22 mouse cellular contexts compared by ENCODE assay signal in the genomic region with DNA sequence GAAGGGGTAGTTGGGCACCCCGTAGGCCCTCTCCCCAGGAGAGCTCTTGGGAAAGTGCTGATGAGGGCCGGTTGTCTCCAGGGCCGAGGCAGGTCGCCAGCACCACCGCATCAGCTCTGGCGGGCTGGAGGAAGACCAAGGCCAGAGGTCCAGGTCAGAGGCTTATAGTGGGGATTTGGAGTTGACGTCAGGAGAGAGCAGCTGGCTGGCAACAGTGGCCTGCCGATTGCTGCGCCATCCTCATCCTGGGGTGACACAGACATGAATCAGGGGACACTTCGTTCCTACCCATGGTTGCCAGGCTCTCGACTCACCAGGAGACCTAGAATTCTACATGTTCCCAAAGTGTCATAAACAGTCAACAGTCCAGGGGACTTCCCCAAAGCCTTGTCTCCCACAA. TPM values are rescaled to one million over a fixed set of nuclear protein-coding genes. Genes with fewer than 3 reads are reported as not detected.
"Had no signal": no experiment of that assay in that cellular context is flagged by ENCODE, and none has a peak within 500 bp of the region (broad histone marks: within the 10 kb centered on the region; RNA-seq: fewer than 3 reads in every experiment).

No protein-coding gene starts in this region.

- H3K4me3 ChIP-seq: limb, embryonic 12.5 days; limb, embryonic 15.5 days; midbrain, embryonic 12.5 days; midbrain, embryonic 15.5 days had no signal

- H3K9ac ChIP-seq: limb, embryonic 12.5 days; limb, embryonic 15.5 days; liver, embryonic 14.5 days; liver, postnatal 0 days; lung, embryonic 14.5 days; midbrain, embryonic 12.5 days; midbrain, embryonic 15.5 days had no signal

- H3K4me2 ChIP-seq: limb, embryonic 12.5 days; limb, embryonic 15.5 days; liver, embryonic 11.5 days; lung, embryonic 14.5 days; midbrain, embryonic 12.5 days; midbrain, embryonic 15.5 days had no signal

- H3K27me3 ChIP-seq: limb, embryonic 12.5 days; limb, embryonic 15.5 days; midbrain, embryonic 12.5 days; midbrain, embryonic 15.5 days had no signal

- ATAC-seq: liver, postnatal 0 days; midbrain, embryonic 15.5 days had no signal

- H3K9me3 ChIP-seq: limb, embryonic 12.5 days; limb, embryonic 15.5 days; midbrain, embryonic 12.5 days; midbrain, embryonic 15.5 days had no signal

- DNase-seq: kidney, adult 9 months; kidney, postnatal 14 days; kidney, postnatal 4 days; left cerebral cortex, postnatal 4 days; liver, postnatal 0 days; lung, embryonic 14.5 days; lung, postnatal 10 days; lung, postnatal 4 days; thymus, adult 2 months; thymus, postnatal 25 days had no signal

- H3K36me3 ChIP-seq: limb, embryonic 12.5 days; limb, embryonic 15.5 days; midbrain, embryonic 12.5 days; midbrain, embryonic 15.5 days had no signal

- H3K27ac ChIP-seq: limb, embryonic 12.5 days; limb, embryonic 15.5 days; liver, embryonic 14.5 days; midbrain, embryonic 12.5 days; midbrain, embryonic 15.5 days; stomach, postnatal 0 days had no signal

- H3K4me1 ChIP-seq: limb, embryonic 12.5 days; midbrain, embryonic 12.5 days; midbrain, embryonic 15.5 days had no signal

RNA-seq across cellular contexts. Expression of a gene that starts 5.3 kb away (rescaled TPM):
- total RNA-seq: left cerebral cortex, postnatal 4 days; megakaryocyte progenitor cell, adult 5-6 weeks had no signal
- polyA plus RNA-seq: neural tube, embryonic 14.5 days had no signal

RNA-seq across cellular contexts. Expression of a gene that starts 10.1 kb away (rescaled TPM):
- total RNA-seq: layer of hippocampus, adult 18-20 months had no signal

RNA-seq across cellular contexts. Expression of a gene that starts 34.2 kb away (rescaled TPM):
- total RNA-seq: monocyte, adult 5-6 weeks had no signal
- polyA plus RNA-seq: lung, embryonic 14.5 days; stomach, embryonic 14.5 days had no signal
